Mouse (Mus musculus) hindbrain, embryonic 14.5 days (tissue): Measurements from ENCODE around the gene Ddx19b. TPM values are rescaled to one million over a fixed set of nuclear protein-coding genes. Genes with fewer than 3 reads are reported as not detected.

Experiments
- ATAC-seq: fragments of 200-750 bp; cut with Nextera tagmentation; 2 replicates; pipeline ENCODE4 v1.8.0; 2017; ENCODE audit warnings: moderate number of reproducible peaks, mild to moderate bottlenecking, moderate TSS enrichment, moderate library complexity; ENCODE audit not compliant: low FRiP score
- DNase-seq: peaks from one replicate; pipeline ENCODE4 v3.0.0-alpha.2; 2015; ENCODE audit warnings: low spot score
- H3K27ac ChIP-seq: fragments of 300-500 bp; sonication (generic); 2 replicates; pipeline ENCODE4 v1.5.1; 2014; ENCODE audit warnings: mild to moderate bottlenecking, moderate library complexity
- H3K27me3 ChIP-seq: fragments of 300-500 bp; sonication (generic); 2 replicates; pipeline ENCODE4 v1.6.1; 2014; ENCODE audit warnings: mild to moderate bottlenecking, low read length, mixed read lengths; ENCODE audit not compliant: control insufficient read depth, insufficient read depth
- H3K36me3 ChIP-seq: fragments of 300-500 bp; sonication (generic); replicated peaks from 2 replicates; pipeline ENCODE4 v1.6.1; 2014; ENCODE audit not compliant: control insufficient read depth, insufficient read depth
- H3K4me1 ChIP-seq: fragments of 300-500 bp; sonication (generic); replicated peaks from 2 replicates; pipeline ENCODE4 v1.6.1; 2014; ENCODE audit warnings: antibody characterized with exemption, low read length, mixed read lengths; ENCODE audit not compliant: control insufficient read depth, insufficient read depth
- H3K4me2 ChIP-seq: fragments of 300-500 bp; sonication (generic); replicated peaks from 2 replicates; pipeline ENCODE4 v1.6.1; 2014; ENCODE audit warnings: mild to moderate bottlenecking, moderate library complexity
- H3K4me3 ChIP-seq: fragments of 300-500 bp; sonication (generic); replicated peaks from 2 replicates; pipeline ENCODE4 v1.5.1; 2014; ENCODE audit warnings: mild to moderate bottlenecking, low read length
- H3K9ac ChIP-seq: fragments of 300-500 bp; sonication (generic); 2 replicates; pipeline ENCODE4 v1.6.1; 2014
- H3K9me3 ChIP-seq: fragments of 300-500 bp; sonication (generic); 2 replicates; pipeline ENCODE4 v1.6.1; 2016; ENCODE audit warnings: low read length; ENCODE audit not compliant: control insufficient read depth
- WGBS: fragments of 180-500 bp; shearing (Covaris S2); extraction: QIAGEN DNeasy Blood & Tissue Kit; methylation state at CpG from one replicate; pipeline ENCODE4 v1.1.7; 2014; 5-methylcytosine and 5-hydroxymethylcytosine counted together
- polyA plus RNA-seq: library from polyadenylated mRNA; unstranded; fragments of >200 nt; fragmentation: Nextera tagmentation; extraction: Ambion mirVana; gene quantifications from 2 replicates; pipeline ENCODE4 v1.2.1, GENCODE M21; 2014

Gene Ddx19b
- polyA plus RNA-seq, 1 experiment from 2014 or later, result 8.1 TPM

- Histone ChIP-seq H3K9me3 (no peaks in the 10 kb centered on the region), H3K4me1 (peaks cover 27% of the 10 kb centered on the region), H3K36me3 (peaks cover 11% of the 10 kb centered on the region; the same call in 1 of the 2 replicates), H3K4me2 (peak overlapping the region; percentile 56), H3K27me3 (no peaks in the 10 kb centered on the region), H3K27ac (peak overlapping the region; percentile 81), H3K9ac (peak overlapping the region; percentile 62), H3K4me3 (peak overlapping the region; percentile 52)
- ATAC-seq (no peak), DNase-seq (no peak)
- under 1% methylated on average over 14 of the region's 14 CpGs for WGBS
Observed at GRCm38 (mm10) chr8:111061688-111062071, 30.1 kb upstream of the Ddx19b start.

GRCm38 (mm10) chr8:111058946-111059572 lies 27.5 kb upstream of the Ddx19b start:
- Histone ChIP-seq H3K9me3 (no peaks in the 10 kb centered on the region), H3K4me1 (peaks cover 27% of the 10 kb centered on the region), H3K4me3 (no peak overlapping the region), H3K36me3 (peaks cover 29% of the 10 kb centered on the region), H3K4me2 (no peak overlapping the region), H3K27me3 (no peaks in the 10 kb centered on the region), H3K9ac (no peak overlapping the region), H3K27ac (no peak overlapping the region)
- WGBS, result 62% methylated on average over 2 of the region's 2 CpGs
- DNase-seq (no peak), ATAC-seq (no peak)

GRCm38 (mm10) chr8:111056691-111057293 lies 25.2 kb upstream of the Ddx19b start:
- Histone ChIP-seq H3K36me3 (peaks cover 52% of the 10 kb centered on the region), H3K27ac (peak overlapping the region; percentile 74), H3K4me1 (peaks cover 22% of the 10 kb centered on the region), H3K9me3 (no peaks in the 10 kb centered on the region), H3K4me3 (peak overlapping the region; percentile 96), H3K4me2 (peak overlapping the region; percentile 98), H3K27me3 (no peaks in the 10 kb centered on the region), H3K9ac (peak overlapping the region; percentile 81)
- ATAC-seq, result peak; percentile 5; the same call in 1 of the 2 replicates
- WGBS, result under 1% methylated on average over 57 of the region's 63 CpGs
- no peak for DNase-seq

GRCm38 (mm10) chr8:111056158-111056663 lies 24.7 kb upstream of the Ddx19b start, which contains the start of gene Exosc6:
TSS of gene Exosc6 (plus strand) at chr8:111056339.
- H3K4me2 ChIP-seq, result peak within 1 kb of the TSS; percentile 98
- H3K4me1 ChIP-seq, result peaks cover 20% of the 10 kb centered on the region
- under 1% methylated on average over 46 of the region's 68 CpGs for WGBS
- H3K4me3 ChIP-seq, result peak within 1 kb of the TSS; percentile 96
- peak; percentile 96 for DNase-seq
- no peaks in the 10 kb centered on the region for H3K9me3 ChIP-seq
- peak within 1 kb of the TSS; percentile 81 for H3K9ac ChIP-seq
- no peaks in the 10 kb centered on the region for H3K27me3 ChIP-seq
- peak; percentile 93 for ATAC-seq
- peaks cover 58% of the 10 kb centered on the region for H3K36me3 ChIP-seq
- H3K27ac ChIP-seq, result peak within 1 kb of the TSS; percentile 74

GRCm38 (mm10) chr8:111055661-111056060 lies 24.1 kb upstream of the Ddx19b start:
- Histone ChIP-seq H3K27me3 (no peaks in the 10 kb centered on the region), H3K9ac (no peak overlapping the region), H3K9me3 (no peaks in the 10 kb centered on the region), H3K4me2 (no peak overlapping the region), H3K27ac (no peak overlapping the region), H3K4me3 (no peak overlapping the region), H3K36me3 (peaks cover 63% of the 10 kb centered on the region), H3K4me1 (peaks cover 15% of the 10 kb centered on the region)
- DNase-seq, result no peak
- 64% methylated on average over 2 of the region's 2 CpGs for WGBS
- ATAC-seq, result no peak

- no peak overlapping the region for H3K4me2 ChIP-seq
- no peak overlapping the region for H3K4me3 ChIP-seq
- H3K9ac ChIP-seq, result no peak overlapping the region
- no peaks in the 10 kb centered on the region for H3K27me3 ChIP-seq
- H3K4me1 ChIP-seq, result peaks cover 12% of the 10 kb centered on the region
- DNase-seq, result no peak
- no peak for ATAC-seq
- 89% methylated on average over 17 of the region's 17 CpGs for WGBS
- no peaks in the 10 kb centered on the region for H3K9me3 ChIP-seq
- H3K27ac ChIP-seq, result no peak overlapping the region
- peaks cover 68% of the 10 kb centered on the region for H3K36me3 ChIP-seq
Observed at GRCm38 (mm10) chr8:111055031-111055634, 23.6 kb upstream of the Ddx19b start.

- H3K4me1 ChIP-seq, result peaks cover 12% of the 10 kb centered on the region
- no peak overlapping the region for H3K4me2 ChIP-seq
- H3K9ac ChIP-seq, result no peak overlapping the region
- peaks cover 80% of the 10 kb centered on the region for H3K36me3 ChIP-seq
- 94% methylated on average over 12 of the region's 12 CpGs for WGBS
- no peaks in the 10 kb centered on the region for H3K9me3 ChIP-seq
- DNase-seq (no peak), ATAC-seq (no peak)
- H3K27me3 ChIP-seq, result no peaks in the 10 kb centered on the region
- H3K4me3 ChIP-seq, result no peak overlapping the region
- H3K27ac ChIP-seq, result no peak overlapping the region
Observed at GRCm38 (mm10) chr8:111053827-111054518, 22.4 kb upstream of the Ddx19b start.

- Histone ChIP-seq H3K4me3 (no peak overlapping the region), H3K36me3 (peaks cover 100% of the 10 kb centered on the region), H3K4me1 (no peaks in the 10 kb centered on the region), H3K27me3 (no peaks in the 10 kb centered on the region), H3K9ac (no peak overlapping the region), H3K4me2 (no peak overlapping the region), H3K27ac (no peak overlapping the region), H3K9me3 (no peaks in the 10 kb centered on the region)
- ATAC-seq (no peak), DNase-seq (no peak)
- 96% methylated on average over 7 of the region's 7 CpGs for WGBS
Observed at GRCm38 (mm10) chr8:111049106-111049505, 17.6 kb upstream of the Ddx19b start.

GRCm38 (mm10) chr8:111048694-111049093 lies 17.1 kb upstream of the Ddx19b start:
- Histone ChIP-seq H3K36me3 (peaks cover 100% of the 10 kb centered on the region), H3K4me2 (no peak overlapping the region), H3K9me3 (no peaks in the 10 kb centered on the region), H3K27ac (no peak overlapping the region), H3K4me1 (no peaks in the 10 kb centered on the region), H3K27me3 (no peaks in the 10 kb centered on the region), H3K4me3 (no peak overlapping the region), H3K9ac (no peak overlapping the region)
- ATAC-seq, result no peak
- DNase-seq, result no peak
- 95% methylated on average over 2 of the region's 2 CpGs for WGBS
